In genomic region chr3:37834626-37835025, GRCm38 (mm10) we compare ENCODE assay signal across 20 mouse cellular contexts.
DNase-seq lines count a peak whose midpoint lies in the region; ATAC-seq and TF ChIP-seq lines count a peak whose summit lies in the region.
"Had no signal": no experiment of that assay in that cellular context is flagged by ENCODE, and none has a peak within 500 bp of the region (broad histone marks: within the 10 kb centered on the region; RNA-seq: fewer than 3 reads in every experiment).

No protein-coding gene starts in this region.

- H3K79me2 ChIP-seq in myocyte (ENCODE audit: control insufficient read depth, insufficient read depth), result no peaks in the 10 kb centered on the region

- TF ChIP-seq POLR2A in myocyte (IDR thresholded peaks at IDR 0.05; ENCODE audit: insufficient read length, low read depth), result no peak

- no peak for DNase-seq in heart, adult 9 months (ENCODE audit: low spot score in 2 of 2)
- DNase-seq in lung, postnatal 10 days, result no peak
- peak; percentile 19 for DNase-seq in NIH3T3 (ENCODE audit: low read depth)
- no peak for DNase-seq in adrenal gland, adult (ENCODE audit: inconsistent age in 2 of 2, low spot score in 1 of 2)
- DNase-seq: adrenal gland, adult 8-10 months; cerebellum, adult 9-11 months; gastrocnemius, postnatal 36 days; kidney, adult 18-20 months; thymus, adult 2 months had no signal

- H3K9me3 ChIP-seq in heart, embryonic 13.5 days, result no peaks in the 10 kb centered on the region
- no peaks in the 10 kb centered on the region for H3K9me3 ChIP-seq in lung, embryonic 15.5 days
- H3K9me3 ChIP-seq: embryonic facial prominence, embryonic 12.5 days; hindbrain, embryonic 12.5 days; limb, embryonic 12.5 days; midbrain, embryonic 12.5 days had no signal

- no peak for ATAC-seq in heart, embryonic 13.5 days (ENCODE audit: extremely low read depth, insufficient number of reproducible peaks, low FRiP score, low TSS enrichment)
- ATAC-seq in lung, embryonic 15.5 days (ENCODE audit: borderline replicate concordance, extremely low read depth, low FRiP score, low TSS enrichment), result no peak
- ATAC-seq: forebrain, embryonic 16.5 days had no signal

- H3K4me1 ChIP-seq in heart, embryonic 13.5 days, result peaks cover 20% of the 10 kb centered on the region
- H3K4me1 ChIP-seq in lung, embryonic 15.5 days, result peaks cover 16% of the 10 kb centered on the region
- H3K4me1 ChIP-seq: embryonic facial prominence, embryonic 12.5 days; hindbrain, embryonic 12.5 days; midbrain, embryonic 12.5 days had no signal

- H3K4me3 ChIP-seq in heart, embryonic 13.5 days, result no peak overlapping the region
- H3K4me3 ChIP-seq in lung, embryonic 15.5 days, result no peak overlapping the region
- no peak overlapping the region for H3K4me3 ChIP-seq in myocyte
- H3K4me3 ChIP-seq: embryonic facial prominence, embryonic 12.5 days; hindbrain, embryonic 12.5 days; limb, embryonic 12.5 days; midbrain, embryonic 12.5 days had no signal

- peak overlapping the region; percentile 73 for H3K27ac ChIP-seq in heart, embryonic 13.5 days (replicated peaks)
- peak overlapping the region; percentile 31; the same call in 1 of the 2 replicates for H3K27ac ChIP-seq in lung, embryonic 15.5 days
- H3K27ac ChIP-seq: embryonic facial prominence, embryonic 12.5 days; hindbrain, embryonic 12.5 days; kidney, postnatal 0 days; liver, embryonic 14.5 days; macrophage; midbrain, embryonic 12.5 days had no signal

- H3K9ac ChIP-seq in heart, embryonic 13.5 days, result no peak overlapping the region
- no peak overlapping the region for H3K9ac ChIP-seq in lung, embryonic 15.5 days
- H3K9ac ChIP-seq: embryonic facial prominence, embryonic 12.5 days; hindbrain, embryonic 12.5 days; limb, embryonic 12.5 days; liver, embryonic 14.5 days; midbrain, embryonic 12.5 days had no signal

- peak overlapping the region; percentile 17; the same call in 1 of the 2 replicates for H3K4me2 ChIP-seq in heart, embryonic 13.5 days
- H3K4me2 ChIP-seq in lung, embryonic 15.5 days, result no peak overlapping the region
- peak overlapping the region; percentile 26 for H3K4me2 ChIP-seq in myocyte (ENCODE audit: low read depth)
- H3K4me2 ChIP-seq: embryonic facial prominence, embryonic 12.5 days; hindbrain, embryonic 12.5 days; limb, embryonic 12.5 days; midbrain, embryonic 12.5 days had no signal

- no peaks in the 10 kb centered on the region for H3K27me3 ChIP-seq in heart, embryonic 13.5 days (replicated peaks)
- H3K27me3 ChIP-seq in lung, embryonic 15.5 days, result no peaks in the 10 kb centered on the region
- H3K27me3 ChIP-seq in myocyte (ENCODE audit: control insufficient read depth, insufficient read depth, insufficient read length), result no peaks in the 10 kb centered on the region
- H3K27me3 ChIP-seq: embryonic facial prominence, embryonic 12.5 days; hindbrain, embryonic 12.5 days; limb, embryonic 12.5 days; midbrain, embryonic 12.5 days had no signal

- 24% methylated on average over 3 of the region's 3 CpGs for WGBS in heart, embryonic 13.5 days
- 19% methylated on average over 3 of the region's 3 CpGs for WGBS in lung, embryonic 15.5 days

- no peaks in the 10 kb centered on the region for H3K36me3 ChIP-seq in heart, embryonic 13.5 days
- no peaks in the 10 kb centered on the region for H3K36me3 ChIP-seq in lung, embryonic 15.5 days
- H3K36me3 ChIP-seq in myocyte (ENCODE audit: control insufficient read depth, insufficient read depth), result no peaks in the 10 kb centered on the region
- H3K36me3 ChIP-seq: embryonic facial prominence, embryonic 12.5 days; hindbrain, embryonic 12.5 days; limb, embryonic 12.5 days; midbrain, embryonic 12.5 days had no signal

- H3ac ChIP-seq in myocyte (ENCODE audit: control insufficient read depth, insufficient read length), result no peak overlapping the region

TF ChIP-seq in myocyte, 11 proteins besides CTCF, POLR2A, EP300 and RAD21:
- no peak for TF ChIP-seq REST (IDR thresholded peaks at IDR 0.05; ENCODE audit: insufficient read depth, insufficient read length)
- TF ChIP-seq USF1 (IDR thresholded peaks at IDR 0.05; ENCODE audit: low read depth), result no peak
- TF ChIP-seq TCF12 (IDR thresholded peaks at IDR 0.05; ENCODE audit: insufficient read depth, poor library complexity, severe bottlenecking), result peak; percentile 31
- peak in 1 of 3 experiments; percentile 76 for TF ChIP-seq MYOG (IDR thresholded peaks at IDR 0.05; ENCODE audit: control insufficient read depth in 1 of 3, insufficient read depth in 1 of 3, insufficient read length in 2 of 3, low read depth in 2 of 3)
- TF ChIP-seq E2F4 (IDR thresholded peaks at IDR 0.05; ENCODE audit: insufficient read depth), result no peak
- no peak for TF ChIP-seq POLR2AphosphoS2 (IDR thresholded peaks at IDR 0.05; ENCODE audit: insufficient read length, low read depth)
- no peak for TF ChIP-seq SRF (IDR thresholded peaks at IDR 0.05; ENCODE audit: control insufficient read depth, insufficient read length, low read depth)
- no peak for TF ChIP-seq CEBPB (IDR thresholded peaks at IDR 0.05; ENCODE audit: insufficient read depth, poor library complexity, severe bottlenecking)
- no peak for TF ChIP-seq MAX (IDR thresholded peaks at IDR 0.05; ENCODE audit: low read depth)
- no peak for TF ChIP-seq TCF3 (IDR thresholded peaks at IDR 0.05; ENCODE audit: insufficient read length, low read depth)
- peak; percentile 21 to 56 (median 53) for TF ChIP-seq MYOD1 (IDR thresholded peaks at IDR 0.05; ENCODE audit: control insufficient read depth in 1 of 3, insufficient read length in 2 of 3, low read depth in 2 of 3)
